Mouse (Mus musculus): ENCODE measurements at regions not wholly inside any gene's neighbourhood (a gene's known extent, or its start where the extent isn't known, plus 50 kb on each side); places are given as distances from the start of the nearest gene placed in this dataset.

DNA sequence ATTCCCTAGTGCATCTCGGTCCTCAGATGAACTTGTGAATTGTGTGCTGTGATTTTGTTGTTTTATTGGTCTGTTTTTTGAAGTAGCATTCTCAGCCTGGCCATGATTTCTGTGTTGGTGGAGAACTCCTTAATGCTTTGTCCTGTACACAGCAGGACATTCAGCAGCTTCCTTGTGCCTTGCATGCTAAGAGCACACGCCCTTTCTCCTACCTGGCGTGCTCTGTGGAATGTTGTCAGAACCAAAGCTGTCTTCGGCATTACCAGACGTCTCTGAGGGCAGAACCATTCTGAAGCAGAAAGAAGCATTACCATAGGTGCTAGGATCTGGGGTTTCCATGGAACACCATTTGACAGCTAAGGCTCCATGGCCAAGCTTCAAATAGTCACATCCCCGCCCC is 75.0 kb upstream of the Epc2 start:
- DNase-seq (ENCODE audit: low read depth, low spot score), result no peak

DNA sequence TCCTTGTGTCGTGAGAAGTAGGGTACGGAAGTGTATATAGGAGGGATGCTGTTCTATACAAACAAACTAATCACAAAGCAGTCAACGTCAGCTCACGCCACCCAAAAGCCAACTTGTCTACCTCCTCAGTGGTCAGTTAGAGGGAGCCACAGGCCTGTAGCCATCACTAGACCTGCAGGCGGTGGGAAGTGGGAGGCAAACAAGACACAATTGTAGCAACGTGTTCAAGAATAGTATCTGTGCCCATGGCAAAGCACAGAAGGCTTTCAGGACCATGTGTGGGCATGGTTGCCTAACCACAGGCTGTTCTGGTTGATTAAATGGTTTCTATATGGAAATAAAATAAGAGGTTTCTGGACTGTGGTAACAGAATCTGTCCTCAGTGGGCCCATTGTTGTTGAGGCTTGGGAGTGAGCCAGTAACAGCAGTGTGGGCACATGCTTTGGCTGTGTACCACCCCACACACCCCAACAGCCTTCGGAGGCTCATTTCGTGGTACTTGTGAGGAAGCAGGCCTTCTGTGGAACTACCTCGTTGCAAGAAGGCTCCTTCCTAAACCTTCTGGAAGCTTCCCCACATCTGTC is 72.0 kb upstream of the Epc2 start:
- DNase-seq (ENCODE audit: low read depth, low spot score), result peak; percentile 53

DNA sequence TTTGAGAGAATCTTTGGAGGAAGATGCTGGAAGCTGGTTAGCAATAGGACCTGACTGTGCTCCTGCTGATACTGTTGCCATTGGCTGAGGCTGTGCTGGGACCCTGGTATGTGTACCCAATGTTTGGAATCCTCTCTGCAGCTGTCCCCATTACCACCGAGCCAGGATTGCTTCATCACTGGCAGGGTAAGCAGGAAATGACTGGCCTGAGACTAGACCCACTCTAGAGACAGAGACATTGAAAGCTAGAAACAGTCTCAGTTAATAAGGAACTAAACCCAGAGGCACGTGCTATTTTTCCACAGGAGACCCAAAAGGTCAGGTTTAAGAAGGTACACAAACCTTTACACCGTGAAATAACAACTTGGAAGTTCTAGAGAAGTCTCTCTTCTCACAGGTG is 70.3 kb upstream of the Epc2 start:
- no peak for DNase-seq (ENCODE audit: low read depth, low spot score)

DNA sequence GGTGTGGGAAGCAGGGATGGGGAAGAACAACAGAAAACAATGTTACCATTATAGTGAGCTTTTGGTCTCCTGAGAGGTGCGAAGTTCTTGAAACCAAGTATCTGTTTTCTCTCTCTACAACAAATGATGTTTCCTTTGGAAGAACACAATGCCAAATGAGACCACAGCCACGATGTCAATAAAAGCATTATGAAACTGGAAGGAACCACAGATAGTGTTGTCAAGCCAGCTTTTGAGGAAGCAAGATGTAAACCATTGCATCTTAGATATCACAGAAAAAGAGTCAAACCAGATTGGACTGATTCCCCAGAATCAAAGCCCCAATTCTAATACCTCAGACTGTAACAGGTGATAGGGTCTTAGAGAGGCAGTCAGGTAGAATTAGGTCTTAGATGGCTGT is 64.5 kb upstream of the Epc2 start:
- no peak for DNase-seq (ENCODE audit: low read depth, low spot score)

GRCm38 (mm10) chr2:49391322-49392262 is 59.7 kb upstream of the Epc2 start:
- DNase-seq (ENCODE audit: low read depth, low spot score), result no peak

Measured in telencephalon, adult 2 months (tissue).